Mouse (Mus musculus): ENCODE results near the gene Pole. TPM values are rescaled to one million over a fixed set of nuclear protein-coding genes. Genes with fewer than 3 reads are reported as not detected.

Pole gene
- total RNA-seq, 4 experiments from 2014 or later, result 1.4 to 2.4 (median 1.9) TPM

Other genes with a start within 250 kb of the Pole start
- 10 to 100 TPM; 13.0 to 14.4 (median 13.9) TPM for gene Gm17655, start 213.8 kb upstream of the Pole start, total RNA-seq (2022)
- gene Gm35315, start 191.9 kb upstream of the Pole start, total RNA-seq (2022), result 1 to 10 TPM in 2 of 4 experiments, under 1 TPM in 2; 0.61 to 2.1 (median 1.2) TPM
- 10 to 100 TPM; 10.2 to 15.1 (median 14.1) TPM for gene Plcxd1, start 186.3 kb upstream of the Pole start, total RNA-seq (2022)
- 10 to 100 TPM; 67.3 to 88.7 (median 83.2) TPM for gene Gtpbp6, start 178.1 kb upstream of the Pole start, total RNA-seq (2022)
- gene Zfp605, start 176.2 kb upstream of the Pole start, total RNA-seq (2022), result 10 to 100 TPM; 15.0 to 19.2 (median 16.1) TPM
- 10 to 100 TPM; 41.8 to 50.5 (median 45.1) TPM for gene Chfr, start 150.5 kb upstream of the Pole start, total RNA-seq (2022)
- gene Golga3, start 109.6 kb upstream of the Pole start, total RNA-seq (2022), result 10 to 100 TPM; 46.4 to 48.0 (median 46.5) TPM
- gene Ankle2, start 55.3 kb upstream of the Pole start, total RNA-seq (2022), result 10 to 100 TPM; 34.5 to 42.7 (median 37.8) TPM
- gene Pgam5, start 16.4 kb upstream of the Pole start, total RNA-seq (2022), result 10 to 100 TPM; 50.0 to 60.1 (median 52.8) TPM
- 10 to 100 TPM in 1 of 4 experiments, 1 to 10 TPM in 3; 6.8 to 10.8 (median 8.8) TPM for gene Pxmp2, start 120 bp upstream of the Pole start, total RNA-seq (2022)
- gene P2rx2, start 56.9 kb downstream of the Pole start, total RNA-seq (2022), result under 1 TPM in 1 of 4 experiments, not detected in 3; 0.32 TPM
- not detected for gene Lrcol1, start 58.4 kb downstream of the Pole start, total RNA-seq (2022)
- gene Fbrsl1, start 162.2 kb downstream of the Pole start, total RNA-seq (2022), result 10 to 100 TPM; 60.3 to 72.8 (median 66.9) TPM

All from left cerebral cortex, adult 8-10 months (tissue).